Mouse (Mus musculus) kidney, adult 2 months (tissue): ENCODE data around the gene Trim47.

Source experiments
- CTCF ChIP-seq: fragments of 200-500 bp; conservative IDR thresholded peaks from 2 replicates; pipeline ENCODE4 v1.5.1; 2011; ENCODE audit warnings: low read depth, mild to moderate bottlenecking, control low read depth, low read length, moderate library complexity, mixed read lengths; ENCODE audit not compliant: insufficient read depth, insufficient read length
- POLR2A ChIP-seq: fragments of 200-500 bp; IDR thresholded peaks from one replicate; pipeline ENCODE4 v1.6.1; 2011; ENCODE audit warnings: low read depth, low read length, control low read depth

GRCm38 (mm10) chr11:116176010-116176409 lies 49.0 kb upstream of the Trim47 start:
- TF ChIP-seq POLR2A (no peak), CTCF (no peak)
